Mouse (Mus musculus): ENCODE data around the gene Prtn3. TPM values are rescaled to one million over a fixed set of nuclear protein-coding genes. Genes with fewer than 3 reads are reported as not detected.

Prtn3 gene
- polyA plus RNA-seq, 1 experiment, result not detected

- TF ChIP-seq CTCF (IDR thresholded peaks at IDR 0.05; ENCODE audit: insufficient read depth, low read depth, low read length), result no peak
- TF ChIP-seq POLR2A (IDR thresholded peaks at IDR 0.05; ENCODE audit: insufficient read depth, low read depth, low read length), result peak; percentile 70
- peak within 1 kb of the TSS; percentile 100 for H3K27ac ChIP-seq (ENCODE audit: insufficient read depth, low read depth, low read length)
- H3K4me1 ChIP-seq (ENCODE audit: control insufficient read depth, insufficient read depth, low read length), result peaks cover 25% of the 10 kb centered on the region
- 2% methylated on average over 52 of the region's 52 CpGs for WGBS
- peak within 1 kb of the TSS; percentile 100 for H3K4me3 ChIP-seq (ENCODE audit: insufficient read depth, low read depth, low read length)
Observed at GRCm38 (mm10) chr10:79908167-79909091, 34.2 kb downstream of the Prtn3 start, which contains the start of gene Med16. Med16 (minus strand) TSS chr10:79908923.

GRCm38 (mm10) chr10:79909092-79909922, 35.0 kb downstream of the Prtn3 start:
- no peak overlapping the region for H3K4me3 ChIP-seq (ENCODE audit: insufficient read depth, low read depth, low read length)
- H3K27ac ChIP-seq (ENCODE audit: insufficient read depth, low read depth, low read length), result peak overlapping the region; percentile 92
- no peak for TF ChIP-seq POLR2A (IDR thresholded peaks at IDR 0.05; ENCODE audit: insufficient read depth, low read depth, low read length)
- TF ChIP-seq CTCF (IDR thresholded peaks at IDR 0.05; ENCODE audit: insufficient read depth, low read depth, low read length), result no peak
- peaks cover 30% of the 10 kb centered on the region for H3K4me1 ChIP-seq (ENCODE audit: control insufficient read depth, insufficient read depth, low read length)
- 19% methylated on average over 14 of the region's 14 CpGs for WGBS

- H3K4me3 ChIP-seq (ENCODE audit: insufficient read depth, low read depth, low read length), result no peak within 1 kb of the TSS
- peak within 1 kb of the TSS; percentile 92; the same call in 1 of the 2 replicates for H3K27ac ChIP-seq (ENCODE audit: insufficient read depth, low read depth, low read length)
- H3K4me1 ChIP-seq (ENCODE audit: control insufficient read depth, insufficient read depth, low read length), result peaks cover 42% of the 10 kb centered on the region
- TF ChIP-seq CTCF (IDR thresholded peaks at IDR 0.05; ENCODE audit: insufficient read depth, low read depth, low read length) (no peak), POLR2A (IDR thresholded peaks at IDR 0.05; ENCODE audit: insufficient read depth, low read depth, low read length) (no peak)
- WGBS, result 93% methylated on average over 4 of the region's 4 CpGs
Observed at GRCm38 (mm10) chr10:79910556-79910955, 36.3 kb downstream of the Prtn3 start, which contains the start of gene Gm26602. Gm26602 (plus strand) TSS chr10:79910856.

GRCm38 (mm10) chr10:79912412-79912811, 38.1 kb downstream of the Prtn3 start:
- H3K4me1 ChIP-seq (ENCODE audit: control insufficient read depth, insufficient read depth, low read length), result peaks cover 45% of the 10 kb centered on the region
- TF ChIP-seq CTCF (IDR thresholded peaks at IDR 0.05; ENCODE audit: insufficient read depth, low read depth, low read length) (no peak), POLR2A (IDR thresholded peaks at IDR 0.05; ENCODE audit: insufficient read depth, low read depth, low read length) (no peak)
- H3K27ac ChIP-seq (ENCODE audit: insufficient read depth, low read depth, low read length), result no peak overlapping the region
- H3K4me3 ChIP-seq (ENCODE audit: insufficient read depth, low read depth, low read length), result no peak overlapping the region
- WGBS, result 77% methylated on average over 20 of the region's 20 CpGs

GRCm38 (mm10) chr10:79914131-79914947, 40.1 kb downstream of the Prtn3 start:
- TF ChIP-seq POLR2A (IDR thresholded peaks at IDR 0.05; ENCODE audit: insufficient read depth, low read depth, low read length) (no peak), CTCF (IDR thresholded peaks at IDR 0.05; ENCODE audit: insufficient read depth, low read depth, low read length) (no peak)
- peaks cover 49% of the 10 kb centered on the region for H3K4me1 ChIP-seq (ENCODE audit: control insufficient read depth, insufficient read depth, low read length)
- no peak overlapping the region for H3K27ac ChIP-seq (ENCODE audit: insufficient read depth, low read depth, low read length)
- WGBS, result 48% methylated on average over 11 of the region's 11 CpGs
- H3K4me3 ChIP-seq (ENCODE audit: insufficient read depth, low read depth, low read length), result no peak overlapping the region

- peaks cover 45% of the 10 kb centered on the region for H3K4me1 ChIP-seq (ENCODE audit: control insufficient read depth, insufficient read depth, low read length)
- WGBS, result 35% methylated on average over 7 of the region's 7 CpGs
- TF ChIP-seq POLR2A (IDR thresholded peaks at IDR 0.05; ENCODE audit: insufficient read depth, low read depth, low read length) (no peak), CTCF (IDR thresholded peaks at IDR 0.05; ENCODE audit: insufficient read depth, low read depth, low read length) (no peak)
- no peak overlapping the region for H3K27ac ChIP-seq (ENCODE audit: insufficient read depth, low read depth, low read length)
- no peak overlapping the region for H3K4me3 ChIP-seq (ENCODE audit: insufficient read depth, low read depth, low read length)
Observed at GRCm38 (mm10) chr10:79914948-79915596, 40.8 kb downstream of the Prtn3 start.

GRCm38 (mm10) chr10:79916081-79916480, 41.8 kb downstream of the Prtn3 start:
- TF ChIP-seq CTCF (IDR thresholded peaks at IDR 0.05; ENCODE audit: insufficient read depth, low read depth, low read length) (no peak), POLR2A (IDR thresholded peaks at IDR 0.05; ENCODE audit: insufficient read depth, low read depth, low read length) (no peak)
- H3K4me3 ChIP-seq (ENCODE audit: insufficient read depth, low read depth, low read length), result peak overlapping the region; percentile 86
- H3K27ac ChIP-seq (ENCODE audit: insufficient read depth, low read depth, low read length), result peak overlapping the region; percentile 83
- 4% methylated on average over 8 of the region's 8 CpGs for WGBS
- peaks cover 55% of the 10 kb centered on the region for H3K4me1 ChIP-seq (ENCODE audit: control insufficient read depth, insufficient read depth, low read length)

Data from olfactory bulb, adult 2 months (tissue).